Mouse (Mus musculus): ENCODE data around the gene Lpcat2b.

- no peak for TF ChIP-seq MYOG (IDR thresholded peaks at IDR 0.05; ENCODE audit: control insufficient read depth, extremely low read depth, insufficient read length)
- no peak for TF ChIP-seq CTCF (IDR thresholded peaks at IDR 0.05; ENCODE audit: control insufficient read depth, insufficient read depth, insufficient read length)
- no peak for TF ChIP-seq MAX (IDR thresholded peaks at IDR 0.05)
- TF ChIP-seq CEBPB (IDR thresholded peaks at IDR 0.05; ENCODE audit: low read depth): no peak
These were observed at the start of gene Lpcat2b for GRCm38 (mm10) chr5:107431249-107431648.

All from C2C12 (cell line).